Mouse (Mus musculus) megakaryocyte, embryonic 14.5 days (primary cell): ENCODE measurements around the gene Elk3. TPM values are rescaled to one million over a fixed set of nuclear protein-coding genes. Genes with fewer than 3 reads are reported as not detected.
A peak's percentile ranks its signal among the peaks of the same experiment; 100 is the strongest.

Experiments used
- H3K27me3 ChIP-seq: replicated peaks from 2 replicates; pipeline ENCODE3; 2012; ENCODE audit warnings: inconsistent platforms
- H3K36me3 ChIP-seq: replicated peaks from 2 replicates; pipeline ENCODE3; 2012; ENCODE audit warnings: low read length, inconsistent platforms, mixed read lengths
- H3K4me1 ChIP-seq: 2 replicates; pipeline ENCODE4 v1.6.1; 2012; ENCODE audit warnings: inconsistent platforms
- H3K4me3 ChIP-seq: replicated peaks from 2 replicates; pipeline ENCODE3; 2012; ENCODE audit warnings: moderate library complexity, mild to moderate bottlenecking, inconsistent platforms
- H3K9me3 ChIP-seq: 2 replicates; pipeline ENCODE4 v1.6.1; 2012; ENCODE audit warnings: inconsistent platforms
- FLI1 ChIP-seq: IDR thresholded peaks from 2 replicates; pipeline ENCODE4 v1.6.1; 2012; ENCODE audit warnings: low read length, inconsistent platforms, mixed read lengths
- GATA1 ChIP-seq: IDR thresholded peaks from 3 replicates; pipeline ENCODE4 v1.6.1; 2012; ENCODE audit warnings: mixed read lengths, low read length, inconsistent platforms, borderline replicate concordance
- polyA plus RNA-seq: library from polyadenylated mRNA; stranded (reverse); fragments of >175 nt; gene quantifications from 2 replicates; pipeline ENCODE4 v1.2.3, GENCODE M21; 2012; ENCODE audit warnings: low replicate concordance; ENCODE audit not compliant: insufficient read depth

Elk3 gene
- polyA plus RNA-seq, 1 experiment = 12.6 TPM

GRCm38 (mm10) chr10:93231490-93231889 lies 79.4 kb downstream of the Elk3 start:
- no peak for TF ChIP-seq FLI1
- no peak for TF ChIP-seq GATA1
- peaks cover 82% of the 10 kb centered on the region for H3K36me3 ChIP-seq
- H3K27me3 ChIP-seq = no peaks in the 10 kb centered on the region
- H3K4me3 ChIP-seq = no peak overlapping the region
- H3K4me1 ChIP-seq = peaks cover 36% of the 10 kb centered on the region
- H3K9me3 ChIP-seq = no peaks in the 10 kb centered on the region

DNA sequence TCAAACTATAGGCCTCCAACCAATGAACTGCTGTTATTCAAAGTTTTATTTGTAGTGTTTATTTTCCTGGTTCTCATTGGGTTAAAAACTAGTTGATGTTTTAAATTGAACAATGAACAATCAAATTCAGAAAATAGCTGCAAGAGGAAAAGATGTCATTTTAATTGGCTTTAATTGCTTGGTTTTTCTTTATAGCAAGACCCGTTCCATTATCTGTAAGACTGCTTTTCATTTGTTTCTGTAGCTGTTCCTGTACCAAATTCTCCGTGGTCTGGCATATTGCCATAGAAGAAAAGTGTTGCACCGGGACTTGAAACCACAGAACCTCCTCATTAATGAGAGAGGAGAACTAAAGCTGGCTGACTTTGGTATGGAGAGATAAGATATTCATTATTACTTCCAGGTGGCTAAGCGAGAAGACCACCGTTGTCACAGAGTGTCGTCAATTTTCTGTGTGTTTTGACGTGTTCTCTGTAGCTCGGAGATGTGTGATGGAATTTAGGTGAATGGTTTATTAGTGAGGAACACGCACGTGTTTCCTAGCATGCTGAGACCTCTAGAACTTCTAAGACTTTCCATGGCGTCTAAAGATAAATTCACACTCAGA lies 82.4 kb downstream of the Elk3 start:
- Histone ChIP-seq H3K27me3 (no peaks in the 10 kb centered on the region), H3K36me3 (peaks cover 74% of the 10 kb centered on the region), H3K9me3 (no peaks in the 10 kb centered on the region), H3K4me3 (no peak overlapping the region), H3K4me1 (peaks cover 42% of the 10 kb centered on the region)
- no peak for TF ChIP-seq GATA1
- no peak for TF ChIP-seq FLI1

GRCm38 (mm10) chr10:93227921-93228320 lies 83.0 kb downstream of the Elk3 start:
- Histone ChIP-seq H3K4me3 (peak overlapping the region; percentile 53), H3K4me1 (peaks cover 40% of the 10 kb centered on the region), H3K27me3 (no peaks in the 10 kb centered on the region), H3K36me3 (peaks cover 69% of the 10 kb centered on the region), H3K9me3 (no peaks in the 10 kb centered on the region)
- TF ChIP-seq GATA1 (no peak), FLI1 (no peak)

DNA sequence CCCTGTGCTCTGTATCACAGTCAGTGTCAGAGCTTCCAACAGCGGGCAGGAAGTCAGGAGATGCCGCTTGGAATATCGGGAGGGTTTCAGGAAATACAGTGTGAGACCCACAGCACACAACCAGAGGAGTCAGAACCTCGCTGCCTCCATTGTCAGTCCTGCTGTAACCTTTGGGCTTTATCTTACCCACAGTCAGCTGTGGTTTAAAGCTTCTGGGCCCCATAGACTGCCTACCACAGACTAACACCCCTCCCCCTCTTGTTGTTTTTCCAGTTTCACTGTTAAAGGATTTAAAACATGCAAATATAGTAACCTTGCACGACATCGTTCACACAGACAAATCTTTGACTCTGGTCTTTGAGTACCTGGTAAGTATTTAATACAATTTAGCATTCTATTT lies 85.2 kb downstream of the Elk3 start:
- Histone ChIP-seq H3K4me3 (no peak overlapping the region), H3K36me3 (peaks cover 49% of the 10 kb centered on the region), H3K9me3 (no peaks in the 10 kb centered on the region), H3K27me3 (no peaks in the 10 kb centered on the region), H3K4me1 (peaks cover 40% of the 10 kb centered on the region)
- no peak for TF ChIP-seq FLI1
- no peak for TF ChIP-seq GATA1

GRCm38 (mm10) chr10:93215051-93215763 lies 95.7 kb downstream of the Elk3 start:
- H3K4me1 ChIP-seq = peaks cover 29% of the 10 kb centered on the region
- H3K36me3 ChIP-seq = peaks cover 86% of the 10 kb centered on the region
- H3K27me3 ChIP-seq = no peaks in the 10 kb centered on the region
- no peak overlapping the region for H3K4me3 ChIP-seq
- TF ChIP-seq GATA1 (no peak), FLI1 (no peak)
- peaks cover 4% of the 10 kb centered on the region; the same call in 1 of the 2 replicates for H3K9me3 ChIP-seq

DNA sequence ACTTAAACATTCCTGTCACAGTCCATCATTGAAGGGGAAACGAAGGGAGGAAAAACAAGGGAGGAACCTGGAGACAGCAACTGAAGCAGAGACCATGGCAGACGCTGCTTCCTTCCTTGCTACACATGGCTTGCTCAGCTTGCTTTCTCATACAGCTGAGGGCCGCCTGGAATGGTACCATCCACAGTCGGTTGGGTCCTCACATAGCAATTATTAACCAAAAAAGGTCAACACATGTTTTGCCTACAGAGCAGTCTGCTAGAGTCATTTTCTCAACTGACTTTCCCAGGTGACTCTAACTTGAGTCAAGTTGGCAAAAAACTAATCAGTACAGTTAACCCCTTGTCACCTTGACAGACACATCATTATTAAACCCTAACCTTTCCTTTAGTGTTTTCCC lies 96.7 kb downstream of the Elk3 start:
- TF ChIP-seq FLI1 = no peak
- TF ChIP-seq GATA1 = no peak
- Histone ChIP-seq H3K4me1 (peaks cover 32% of the 10 kb centered on the region), H3K27me3 (no peaks in the 10 kb centered on the region)

GRCm38 (mm10) chr10:93213339-93213738 lies 97.6 kb downstream of the Elk3 start:
- TF ChIP-seq GATA1 = no peak
- TF ChIP-seq FLI1 = no peak
- peaks cover 83% of the 10 kb centered on the region for H3K36me3 ChIP-seq
- H3K4me3 ChIP-seq = no peak overlapping the region
- H3K4me1 ChIP-seq = peaks cover 38% of the 10 kb centered on the region
- no peaks in the 10 kb centered on the region for H3K27me3 ChIP-seq
- peaks cover 4% of the 10 kb centered on the region; the same call in 1 of the 2 replicates for H3K9me3 ChIP-seq

More for the DNA sequence above, 96.7 kb downstream of the Elk3 start:
- Histone ChIP-seq H3K9me3 (peaks cover 4% of the 10 kb centered on the region; the same call in 1 of the 2 replicates), H3K36me3 (peaks cover 83% of the 10 kb centered on the region), H3K4me3 (no peak overlapping the region)

DNA sequence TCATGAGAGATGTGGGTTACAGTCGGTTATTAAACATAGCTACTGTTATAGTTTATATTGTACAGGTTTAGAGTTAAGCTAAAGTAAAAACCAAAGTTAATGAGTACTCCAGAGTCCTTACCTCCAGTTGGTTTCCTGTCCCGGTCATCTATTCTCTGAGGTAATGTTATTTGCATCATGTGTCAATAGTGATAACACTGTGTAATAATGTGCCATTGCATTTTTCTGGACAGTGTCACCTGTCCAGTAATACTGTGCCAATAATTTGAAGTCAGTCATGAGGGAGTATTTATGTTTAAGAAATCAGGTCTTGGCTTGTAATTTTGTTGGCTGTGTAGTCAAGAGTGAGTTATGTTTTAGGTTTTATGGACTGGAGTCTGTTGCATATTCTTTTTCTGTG lies 98.2 kb downstream of the Elk3 start:
- H3K4me1 ChIP-seq = peaks cover 44% of the 10 kb centered on the region
- no peak for TF ChIP-seq GATA1
- no peak for TF ChIP-seq FLI1
- H3K36me3 ChIP-seq = peaks cover 79% of the 10 kb centered on the region
- no peak overlapping the region for H3K4me3 ChIP-seq
- peaks cover 4% of the 10 kb centered on the region; the same call in 1 of the 2 replicates for H3K9me3 ChIP-seq
- H3K27me3 ChIP-seq = no peaks in the 10 kb centered on the region

GRCm38 (mm10) chr10:93207176-93207575 lies 103.8 kb downstream of the Elk3 start:
- H3K4me3 ChIP-seq = no peak overlapping the region
- peaks cover 33% of the 10 kb centered on the region for H3K36me3 ChIP-seq
- H3K9me3 ChIP-seq = no peaks in the 10 kb centered on the region
- peaks cover 65% of the 10 kb centered on the region for H3K4me1 ChIP-seq
- TF ChIP-seq GATA1 (no peak), FLI1 (no peak)
- H3K27me3 ChIP-seq = no peaks in the 10 kb centered on the region

DNA sequence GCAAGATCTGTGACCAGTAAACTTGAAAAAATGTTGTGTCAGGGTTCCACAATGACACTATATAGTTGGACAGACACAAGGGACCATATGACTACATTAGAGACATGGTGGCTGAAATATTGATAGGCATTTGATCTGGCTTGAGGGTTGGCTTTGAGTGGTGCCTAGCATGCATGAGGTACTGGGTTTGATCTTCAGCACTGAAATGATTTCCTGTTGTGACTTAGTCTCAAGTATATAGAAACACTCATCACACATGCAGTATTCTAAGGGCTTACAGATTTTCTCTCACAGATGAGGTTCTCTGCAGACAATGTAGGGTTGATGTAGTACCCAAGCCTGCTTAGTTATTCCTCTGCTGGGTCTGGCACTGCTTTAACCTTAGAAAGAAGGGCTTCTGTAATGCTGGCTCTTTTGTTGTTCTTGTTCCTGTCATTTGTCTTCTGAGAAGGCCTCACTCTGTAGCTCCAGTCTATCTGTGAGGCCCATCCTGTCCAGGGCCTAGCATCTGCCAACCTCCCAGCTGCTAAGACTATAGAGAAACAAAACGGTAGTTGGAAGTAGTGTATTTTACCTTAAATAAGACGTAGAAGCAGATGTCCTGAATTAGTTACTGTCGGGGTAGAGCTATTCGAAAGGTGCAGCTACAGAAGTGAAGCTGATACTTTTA lies 105.5 kb downstream of the Elk3 start:
- Histone ChIP-seq H3K4me1 (peaks cover 70% of the 10 kb centered on the region), H3K9me3 (no peaks in the 10 kb centered on the region), H3K4me3 (no peak overlapping the region), H3K27me3 (no peaks in the 10 kb centered on the region), H3K36me3 (peaks cover 26% of the 10 kb centered on the region)
- no peak for TF ChIP-seq GATA1
- TF ChIP-seq FLI1 = no peak
